Mouse (Mus musculus): Measurements from ENCODE around the gene 1700113H08Rik.

Gene 1700113H08Rik

DNA sequence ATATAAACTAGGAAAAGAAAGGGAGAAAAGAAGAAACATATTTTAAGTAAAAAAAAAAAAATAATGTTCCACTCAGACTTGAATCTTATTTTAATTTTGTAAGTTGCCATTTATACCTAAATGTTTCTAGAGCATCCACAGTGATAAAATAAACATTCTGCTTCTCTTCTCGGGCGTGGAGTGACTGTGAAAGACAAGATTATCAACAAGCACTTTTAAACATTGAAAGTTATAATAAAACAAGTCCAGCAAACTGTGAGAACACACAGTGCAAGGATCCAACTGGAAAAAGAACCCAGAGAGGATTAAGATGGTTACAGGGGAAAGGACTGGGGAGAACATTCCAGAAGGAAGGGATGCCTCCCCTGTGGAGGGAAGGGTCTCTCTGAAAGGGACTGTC lies 155.0 kb downstream of the 1700113H08Rik start:
- DNase-seq: no peak

DNA sequence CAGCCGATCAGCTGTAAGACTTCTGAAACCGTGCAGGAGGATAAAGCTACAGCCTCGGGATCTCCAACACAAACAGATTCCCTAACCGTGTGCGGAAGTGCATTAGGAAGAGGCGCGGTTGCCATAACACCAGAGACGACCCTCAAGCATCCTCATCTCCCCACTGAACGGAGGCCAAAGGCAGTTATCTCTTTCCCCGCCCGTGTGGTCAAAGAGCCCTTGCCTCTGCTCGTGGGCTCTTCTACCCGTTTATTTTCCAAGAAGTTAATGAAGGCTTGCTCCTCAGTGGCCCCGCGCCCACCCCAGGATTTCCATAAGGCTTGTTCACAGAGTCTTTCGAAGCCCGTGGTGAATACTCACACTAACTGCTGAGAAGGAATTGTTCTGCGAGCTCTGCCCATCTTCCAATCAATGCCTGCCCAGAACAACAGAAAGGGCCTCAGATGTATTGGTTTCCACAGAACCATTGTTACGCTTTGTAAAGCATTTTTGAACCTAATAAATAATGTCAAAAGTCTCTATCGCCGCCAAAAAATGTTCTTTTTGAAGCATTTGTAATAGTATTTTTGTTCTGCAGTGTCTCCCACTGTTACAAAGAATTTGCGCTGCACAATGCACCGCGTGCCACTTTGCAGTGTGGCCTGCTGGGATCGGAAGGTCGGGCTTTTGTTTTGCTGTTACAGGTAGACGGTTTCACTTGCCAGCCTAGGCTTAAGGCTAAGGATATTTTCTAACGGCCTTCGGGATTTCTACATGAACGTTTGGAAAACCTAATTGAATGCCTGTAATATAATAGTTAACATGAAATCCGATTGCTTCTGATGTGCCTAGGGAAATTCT lies 172.4 kb downstream of the 1700113H08Rik start:
- DNase-seq: no peak

DNA sequence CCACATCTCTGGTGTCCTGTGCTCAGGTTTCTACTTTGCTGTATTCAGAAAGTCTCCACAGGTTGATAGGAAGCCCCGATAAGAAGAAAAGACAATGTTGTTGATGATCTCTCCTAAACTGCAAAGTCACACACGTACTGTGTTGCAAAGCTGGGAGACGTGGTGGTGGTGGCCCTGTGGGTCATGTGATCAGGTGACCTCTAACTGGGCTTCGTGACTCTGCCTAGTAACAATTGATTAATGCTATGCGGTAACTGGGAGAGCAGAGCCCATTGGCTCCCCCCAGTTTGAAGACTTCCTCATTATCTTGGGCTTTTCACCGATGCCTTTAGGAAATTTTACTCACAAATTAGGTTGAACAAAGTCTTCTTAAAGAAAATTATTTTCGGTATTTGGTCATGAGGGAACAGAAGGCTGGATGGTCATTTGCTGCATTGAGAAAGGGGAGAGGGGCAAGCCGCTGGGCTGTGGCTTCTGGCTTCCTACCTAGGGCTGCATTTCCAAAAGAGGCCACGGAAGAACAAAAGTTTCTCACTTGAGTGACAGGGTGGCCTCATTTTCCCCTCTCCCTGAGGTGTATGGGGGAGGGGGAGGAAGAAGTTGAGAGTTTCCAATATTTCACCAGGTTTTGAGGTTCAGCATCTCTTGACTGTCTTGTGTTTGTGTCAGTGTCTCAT lies 181.6 kb downstream of the 1700113H08Rik start:
- DNase-seq: no peak

DNA sequence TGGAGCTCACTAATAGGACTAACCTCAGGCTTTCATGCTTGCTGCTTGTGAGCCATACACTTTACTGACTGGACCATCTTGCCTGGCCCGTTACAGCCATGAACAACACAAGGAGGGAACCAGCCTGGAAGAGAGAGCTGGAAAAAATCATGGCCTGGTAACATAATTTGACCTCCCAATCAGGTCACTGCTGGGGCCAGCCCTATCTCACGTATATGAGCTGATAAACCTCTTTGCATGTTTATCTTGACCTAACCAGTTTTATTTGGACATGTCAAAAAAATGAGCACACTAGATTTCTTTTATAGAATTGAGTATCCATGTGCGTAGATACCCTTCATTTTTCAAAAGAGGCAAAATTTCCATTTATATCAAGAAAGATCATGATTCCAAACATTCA lies 213.9 kb downstream of the 1700113H08Rik start:
- no peak for DNase-seq

DNA sequence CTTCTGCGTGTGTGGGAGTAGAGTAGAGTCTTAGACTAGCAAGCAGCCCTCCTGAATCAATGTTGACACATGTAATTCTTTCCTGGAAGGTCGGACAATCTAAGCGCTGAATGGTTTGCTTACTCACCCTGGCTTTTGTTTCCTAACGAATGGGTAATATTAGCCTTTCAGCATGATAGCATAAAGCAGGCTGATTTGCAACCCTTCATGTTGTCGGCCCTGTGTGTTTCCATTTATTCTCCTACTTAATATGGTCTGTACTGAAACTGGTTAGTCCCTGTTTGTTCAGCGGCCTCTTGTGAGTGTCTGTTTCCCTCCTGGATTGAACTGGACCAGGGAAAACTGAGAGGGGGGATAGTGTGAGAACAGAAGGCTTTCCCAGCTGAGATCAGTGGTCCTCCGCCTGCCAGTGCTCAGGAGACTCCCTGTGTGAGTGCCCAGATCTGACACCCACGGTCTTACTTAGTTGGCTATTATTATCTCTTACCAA lies 214.3 kb downstream of the 1700113H08Rik start:
- DNase-seq: no peak

DNA sequence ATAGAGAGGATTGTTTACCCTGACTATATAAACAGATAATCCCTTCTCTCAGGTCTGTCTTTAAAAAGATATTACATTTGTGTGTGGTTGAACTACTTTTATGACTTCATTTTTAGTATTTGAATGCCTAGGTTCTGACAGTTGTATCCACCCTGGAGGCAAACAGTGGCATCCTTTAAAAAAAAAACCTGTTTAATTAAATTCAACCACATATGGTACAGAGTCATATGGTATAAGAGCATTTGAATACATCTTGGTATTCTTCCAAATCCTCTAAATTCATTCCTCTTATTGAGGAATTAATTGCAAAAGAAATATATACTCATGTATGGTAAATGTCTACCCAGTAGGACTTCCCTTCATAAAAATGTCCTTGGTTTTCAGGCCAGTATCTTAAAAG lies 217.2 kb downstream of the 1700113H08Rik start:
- DNase-seq: no peak

All from lung, postnatal 36 days (tissue).